Mouse (Mus musculus) kidney, postnatal 10 days (tissue): ENCODE measurements around the gene Sf3b6.
"Not testable (repeated sequence)": the region's sequence is repeated elsewhere in the genome, so short reads cannot be mapped to it uniquely, and the experiment has no call there.

ENCODE experiments used
- DNase-seq: peaks from one replicate; pipeline ENCODE4 v3.0.0; 2021; ENCODE audit warnings: mixed read lengths

Sf3b6 gene

GRCm38 (mm10) chr12:4817361-4818101 lies at the start of gene Sf3b6:
TSS of gene Sf3b6 (plus strand) at chr12:4817544.
- peak; percentile 99 for DNase-seq

GRCm38 (mm10) chr12:4768492-4769332 lies 48.6 kb upstream of the Sf3b6 start, which contains the start of the genes Pfn4 and Fam228b:
TSS of gene Pfn4 (plus strand) at chr12:4769022.
TSS of gene Fam228b (minus strand) at chr12:4769267.
- peak; percentile 96 for DNase-seq

GRCm38 (mm10) chr12:4769333-4769723 lies 48.0 kb upstream of the Sf3b6 start:
- no peak for DNase-seq

GRCm38 (mm10) chr12:4774895-4775587 lies 42.3 kb upstream of the Sf3b6 start:
- DNase-seq = no peak

GRCm38 (mm10) chr12:4775588-4775949 lies 41.8 kb upstream of the Sf3b6 start:
- no peak for DNase-seq

- no peak for DNase-seq
Observed at GRCm38 (mm10) chr12:4777734-4778133, 39.6 kb upstream of the Sf3b6 start.

GRCm38 (mm10) chr12:4780245-4780644 lies 37.1 kb upstream of the Sf3b6 start:
- DNase-seq = no peak

GRCm38 (mm10) chr12:4781270-4781669 lies 36.1 kb upstream of the Sf3b6 start:
- no peak for DNase-seq

- DNase-seq = not testable (repeated sequence)
Observed at GRCm38 (mm10) chr12:4781725-4782404, 35.5 kb upstream of the Sf3b6 start.

GRCm38 (mm10) chr12:4783598-4783997 lies 33.7 kb upstream of the Sf3b6 start:
- peak; percentile 42 for DNase-seq

- no peak for DNase-seq
Observed at GRCm38 (mm10) chr12:4784466-4784865, 32.9 kb upstream of the Sf3b6 start.

GRCm38 (mm10) chr12:4788128-4788527 lies 29.2 kb upstream of the Sf3b6 start:
- not testable (repeated sequence) for DNase-seq

- DNase-seq = peak; percentile 49
Observed at GRCm38 (mm10) chr12:4793718-4794117, 23.6 kb upstream of the Sf3b6 start.

- not testable (repeated sequence) for DNase-seq
Observed at GRCm38 (mm10) chr12:4797471-4797870, 19.9 kb upstream of the Sf3b6 start.

- no peak for DNase-seq
Observed at GRCm38 (mm10) chr12:4811036-4811435, 6.3 kb upstream of the Sf3b6 start.

- peak; percentile 15 for DNase-seq
Observed at GRCm38 (mm10) chr12:4811705-4812104, 5.6 kb upstream of the Sf3b6 start.

GRCm38 (mm10) chr12:4813636-4814035 lies 3.7 kb upstream of the Sf3b6 start:
- DNase-seq = peak; percentile 18

GRCm38 (mm10) chr12:4816680-4817360 lies 524 bp upstream of the Sf3b6 start:
- no peak for DNase-seq

- no peak for DNase-seq
Observed at GRCm38 (mm10) chr12:4827256-4827655, 9.9 kb downstream of the Sf3b6 start.

- DNase-seq = no peak
Observed at GRCm38 (mm10) chr12:4836959-4837358, 19.6 kb downstream of the Sf3b6 start.

GRCm38 (mm10) chr12:4840010-4840409 lies 22.7 kb downstream of the Sf3b6 start:
- DNase-seq = no peak

- DNase-seq = peak; percentile 18
Observed at GRCm38 (mm10) chr12:4840741-4841140, 23.4 kb downstream of the Sf3b6 start.
